Mouse (Mus musculus): ENCODE measurements around the gene Gm21887. TPM values are rescaled to one million over a fixed set of nuclear protein-coding genes. Genes with fewer than 3 reads are reported as not detected.

Gm21887 gene
- polyA plus RNA-seq, 1 experiment, result 1,607 TPM

Other genes starting within 250 kb of the Gm21887 start
- not detected in 2 replicates for gene 4933400A11Rik, start 230.0 kb upstream of the Gm21887 start, polyA plus RNA-seq (2012; rRNA removed)

All from thymus, adult 2 months (tissue).